Mouse (Mus musculus) heart, embryonic 11.5 days (tissue): Measurements from ENCODE around the gene Grtp1. TPM values are rescaled to one million over a fixed set of nuclear protein-coding genes. Genes with fewer than 3 reads are reported as not detected.
A peak's percentile ranks its signal among the peaks of the same experiment; 100 is the strongest.

ENCODE experiments used
- ATAC-seq: fragments of 200-750 bp; cut with Nextera tagmentation; replicated peaks from 2 replicates; pipeline ENCODE4 v1.8.0; 2017; ENCODE audit warnings: moderate library complexity; ENCODE audit not compliant: insufficient number of reproducible peaks, low FRiP score, low TSS enrichment
- H3K27ac ChIP-seq: fragments of 300-500 bp; sonication (generic); 2 replicates; pipeline ENCODE4 v1.5.1; 2014; ENCODE audit warnings: mild to moderate bottlenecking, low read depth, low read length
- H3K27me3 ChIP-seq: fragments of 300-500 bp; sonication (generic); 2 replicates; pipeline ENCODE4 v1.6.1; 2014; ENCODE audit warnings: mild to moderate bottlenecking, low read length, mixed read lengths; ENCODE audit not compliant: control insufficient read depth, insufficient read depth
- H3K36me3 ChIP-seq: fragments of 300-500 bp; sonication (generic); 2 replicates; pipeline ENCODE4 v1.6.1; 2014; ENCODE audit warnings: mild to moderate bottlenecking, low read length, moderate library complexity, mixed read lengths; ENCODE audit not compliant: control insufficient read depth, insufficient read depth
- H3K4me1 ChIP-seq: fragments of 300-500 bp; sonication (generic); 2 replicates; pipeline ENCODE4 v1.6.1; 2014; ENCODE audit warnings: low read length; ENCODE audit not compliant: control insufficient read depth, insufficient read depth
- H3K4me2 ChIP-seq: fragments of 300-500 bp; sonication (generic); 2 replicates; pipeline ENCODE4 v1.6.1; 2014; ENCODE audit warnings: mild to moderate bottlenecking, moderate library complexity
- H3K4me3 ChIP-seq: fragments of 300-500 bp; sonication (generic); 2 replicates; pipeline ENCODE4 v1.5.1; 2014; ENCODE audit warnings: low read depth, low read length
- H3K9ac ChIP-seq: fragments of 300-500 bp; sonication (generic); 2 replicates; pipeline ENCODE4 v1.6.1; 2014; ENCODE audit warnings: mild to moderate bottlenecking, low read depth, low read length, moderate library complexity
- H3K9me3 ChIP-seq: fragments of 300-500 bp; sonication (generic); replicated peaks from 2 replicates; pipeline ENCODE4 v1.6.1; 2016; ENCODE audit warnings: low read length; ENCODE audit not compliant: control insufficient read depth
- WGBS: fragments of 180-500 bp; shearing (Covaris S2); extraction: QIAGEN DNeasy Blood & Tissue Kit; methylation state at CpG from one replicate; pipeline ENCODE4 v1.1.7; 2014; ENCODE audit not compliant: insufficient replicate concordance; 5-methylcytosine and 5-hydroxymethylcytosine counted together
- polyA plus RNA-seq: library from polyadenylated mRNA; unstranded; fragments of >200 nt; fragmentation: Nextera tagmentation; extraction: Ambion mirVana; gene quantifications from 2 replicates; pipeline ENCODE4 v1.2.1, GENCODE M21; 2014

Grtp1 gene
- polyA plus RNA-seq, 1 experiment from 2014 or later = 28.2 TPM

DNA sequence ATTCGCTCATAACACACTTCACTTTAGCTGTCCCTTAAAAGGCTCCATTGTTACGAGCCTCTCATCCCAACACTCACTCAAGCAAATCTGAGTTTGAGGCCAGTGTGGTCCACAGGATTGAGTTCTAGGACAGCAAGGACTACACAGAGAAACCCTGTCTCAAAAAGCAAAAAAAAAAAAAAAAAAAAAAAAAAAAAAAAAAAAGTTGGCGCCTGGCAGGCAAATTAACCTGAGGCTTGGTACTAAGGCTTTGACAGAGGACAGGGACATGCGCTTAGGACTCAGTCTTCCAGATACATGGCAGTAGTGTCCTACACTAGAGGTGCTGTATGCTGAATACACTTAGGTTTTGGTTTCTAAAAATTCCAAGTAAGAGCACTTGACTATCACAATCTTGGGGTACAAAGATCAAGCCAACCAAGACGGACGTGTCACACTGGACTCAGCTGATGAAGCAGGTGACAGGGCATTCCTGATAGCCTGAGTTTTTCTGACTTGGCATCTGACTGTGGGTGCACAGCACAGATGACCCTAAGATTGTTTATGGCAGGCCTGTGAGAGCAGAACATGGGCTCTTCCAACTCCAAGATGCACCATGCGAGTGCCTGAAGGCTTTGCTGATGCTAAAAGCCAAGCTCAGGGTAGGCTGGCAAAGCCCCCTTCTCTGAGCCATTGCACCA is 23.1 kb downstream of the Grtp1 start:
- Histone ChIP-seq H3K36me3 (peaks cover 28% of the 10 kb centered on the region), H3K4me1 (peaks cover 22% of the 10 kb centered on the region), H3K27ac (no peak overlapping the region), H3K9ac (no peak overlapping the region), H3K9me3 (no peaks in the 10 kb centered on the region), H3K4me3 (no peak overlapping the region), H3K27me3 (no peaks in the 10 kb centered on the region), H3K4me2 (no peak overlapping the region)
- WGBS = 90% methylated on average over 7 of the region's 7 CpGs
- no peak for ATAC-seq

DNA sequence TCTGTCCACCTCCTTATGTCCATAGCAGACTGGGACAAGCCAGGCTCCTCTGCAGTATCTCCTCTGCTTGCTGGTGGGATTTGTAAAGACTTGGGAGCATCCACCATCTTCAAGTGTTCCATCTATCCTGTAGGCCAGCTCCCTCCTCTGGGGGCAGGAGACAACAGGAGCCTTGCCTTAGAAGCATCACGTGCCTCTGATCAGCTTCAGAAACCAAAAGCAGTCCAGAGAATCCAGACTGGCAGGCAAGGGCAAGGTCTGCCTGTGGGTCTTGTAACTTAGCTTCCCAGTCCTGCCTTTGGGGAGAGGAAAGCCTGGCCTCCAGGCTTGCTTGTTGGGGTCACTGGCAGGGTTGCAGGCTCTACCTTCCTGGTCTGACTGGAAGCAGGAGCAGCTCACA is 24.8 kb downstream of the Grtp1 start:
- Histone ChIP-seq H3K27me3 (no peaks in the 10 kb centered on the region), H3K9me3 (no peaks in the 10 kb centered on the region), H3K4me1 (peaks cover 7% of the 10 kb centered on the region; the same call in 1 of the 2 replicates), H3K9ac (no peak overlapping the region), H3K4me3 (no peak overlapping the region), H3K4me2 (no peak overlapping the region), H3K36me3 (peaks cover 30% of the 10 kb centered on the region), H3K27ac (no peak overlapping the region)
- ATAC-seq = no peak
- 100% methylated on average over 1 of the region's 1 CpGs for WGBS

DNA sequence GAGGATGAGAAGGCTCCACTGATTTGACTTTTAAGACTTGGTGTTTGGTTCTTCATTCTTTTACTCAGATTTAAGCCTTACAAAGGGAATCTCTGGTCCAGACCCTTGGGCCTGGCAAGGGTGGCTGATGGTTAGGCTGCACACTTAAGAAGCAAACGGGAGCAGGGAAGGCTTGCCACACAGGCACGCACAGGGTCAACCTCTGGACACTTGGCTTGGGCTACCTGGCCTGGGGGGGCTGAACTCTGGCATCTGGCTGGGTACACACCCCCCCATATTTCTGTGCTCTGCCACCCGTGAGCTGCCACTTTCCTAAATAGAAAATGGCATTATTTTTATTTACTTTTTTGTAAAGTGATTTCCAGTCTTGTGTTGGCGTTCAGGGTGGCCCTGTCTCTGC is 25.6 kb downstream of the Grtp1 start:
- WGBS = 93% methylated on average over 4 of the region's 4 CpGs
- Histone ChIP-seq H3K27ac (no peak overlapping the region), H3K36me3 (peaks cover 30% of the 10 kb centered on the region), H3K9ac (no peak overlapping the region), H3K27me3 (no peaks in the 10 kb centered on the region), H3K9me3 (no peaks in the 10 kb centered on the region), H3K4me3 (no peak overlapping the region), H3K4me2 (no peak overlapping the region), H3K4me1 (peaks cover 8% of the 10 kb centered on the region; the same call in 1 of the 2 replicates)
- ATAC-seq = no peak

DNA sequence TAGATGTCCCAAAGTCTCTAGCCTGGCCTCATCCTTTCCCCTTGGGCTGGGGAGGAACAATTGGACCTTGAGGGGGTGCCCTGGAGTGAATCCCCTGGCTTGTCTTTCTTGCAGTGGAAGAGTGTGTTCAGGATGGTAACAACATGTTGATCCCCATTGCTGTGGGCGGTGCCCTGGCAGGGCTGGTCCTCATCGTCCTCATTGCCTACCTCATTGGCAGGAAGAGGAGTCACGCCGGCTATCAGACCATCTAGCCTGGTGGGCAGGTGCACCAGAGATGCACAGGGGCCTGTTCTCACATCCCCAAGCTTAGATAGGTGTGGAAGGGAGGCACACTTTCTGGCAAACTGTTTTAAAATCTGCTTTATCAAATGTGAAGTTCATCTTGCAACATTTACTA is 26.1 kb downstream of the Grtp1 start:
- Histone ChIP-seq H3K27ac (no peak overlapping the region), H3K36me3 (peaks cover 30% of the 10 kb centered on the region), H3K4me3 (no peak overlapping the region), H3K4me1 (peaks cover 9% of the 10 kb centered on the region; the same call in 1 of the 2 replicates), H3K4me2 (no peak overlapping the region), H3K9me3 (no peaks in the 10 kb centered on the region), H3K9ac (no peak overlapping the region), H3K27me3 (no peaks in the 10 kb centered on the region)
- whole genome bisulfite sequencing = 83% methylated on average over 4 of the region's 4 CpGs
- no peak for ATAC-seq

DNA sequence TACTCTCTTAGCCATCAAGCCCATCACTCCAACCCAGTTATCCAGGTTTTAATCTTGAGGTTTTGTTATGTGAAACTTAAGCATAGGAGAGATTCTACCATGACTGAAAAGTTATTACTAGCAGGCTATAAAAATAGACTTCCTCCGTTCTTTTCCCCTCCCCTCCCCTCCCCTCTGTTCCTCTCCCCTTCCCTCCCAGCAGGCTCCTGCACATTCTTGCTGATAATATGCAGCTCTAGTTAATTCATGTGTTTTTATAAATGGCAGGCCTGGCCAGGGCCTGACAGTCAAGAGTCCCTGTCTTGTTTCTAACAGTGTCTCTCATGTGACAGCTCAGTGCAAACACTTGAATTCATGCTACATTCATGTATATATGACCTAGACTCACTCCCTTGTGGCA is 29.9 kb downstream of the Grtp1 start:
- H3K4me2 ChIP-seq = 0 out of 2 replicates have a peak overlapping the region, but pooled peaks have one; percentile 1
- H3K27me3 ChIP-seq = no peaks in the 10 kb centered on the region
- H3K36me3 ChIP-seq = peaks cover 22% of the 10 kb centered on the region
- peak overlapping the region; percentile 41 for H3K27ac ChIP-seq
- no peak overlapping the region for H3K9ac ChIP-seq
- WGBS = 26% methylated on average over 1 of the region's 1 CpGs
- H3K9me3 ChIP-seq = no peaks in the 10 kb centered on the region
- no peak overlapping the region for H3K4me3 ChIP-seq
- H3K4me1 ChIP-seq = peaks cover 9% of the 10 kb centered on the region; the same call in 1 of the 2 replicates
- ATAC-seq = no peak

DNA sequence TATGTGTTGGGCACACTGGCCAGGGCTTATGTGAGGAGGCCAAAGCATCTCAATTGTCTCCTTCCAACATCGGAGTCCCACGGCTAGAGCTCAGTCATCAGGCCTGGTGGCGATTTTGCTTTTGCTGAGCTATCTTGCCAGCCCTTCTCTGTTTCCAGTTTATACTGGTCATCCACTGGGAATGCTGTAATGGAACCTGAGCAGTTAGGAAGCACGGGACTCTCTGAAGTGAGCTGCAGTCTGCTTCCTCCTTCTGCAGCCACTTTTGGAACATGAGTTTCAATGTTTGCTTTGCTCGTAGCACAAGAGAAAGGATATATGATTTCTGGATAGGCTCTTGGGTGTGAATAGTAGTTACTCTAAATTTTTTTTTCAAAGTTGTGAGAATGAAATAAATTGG is 36.1 kb downstream of the Grtp1 start:
- Histone ChIP-seq H3K27ac (no peak overlapping the region), H3K4me2 (no peak overlapping the region), H3K4me3 (no peak overlapping the region), H3K36me3 (peaks cover 6% of the 10 kb centered on the region; the same call in 1 of the 2 replicates), H3K27me3 (no peaks in the 10 kb centered on the region), H3K9me3 (no peaks in the 10 kb centered on the region), H3K9ac (no peak overlapping the region), H3K4me1 (peaks cover 22% of the 10 kb centered on the region)
- no peak for ATAC-seq
- WGBS = 88% methylated on average over 5 of the region's 5 CpGs

DNA sequence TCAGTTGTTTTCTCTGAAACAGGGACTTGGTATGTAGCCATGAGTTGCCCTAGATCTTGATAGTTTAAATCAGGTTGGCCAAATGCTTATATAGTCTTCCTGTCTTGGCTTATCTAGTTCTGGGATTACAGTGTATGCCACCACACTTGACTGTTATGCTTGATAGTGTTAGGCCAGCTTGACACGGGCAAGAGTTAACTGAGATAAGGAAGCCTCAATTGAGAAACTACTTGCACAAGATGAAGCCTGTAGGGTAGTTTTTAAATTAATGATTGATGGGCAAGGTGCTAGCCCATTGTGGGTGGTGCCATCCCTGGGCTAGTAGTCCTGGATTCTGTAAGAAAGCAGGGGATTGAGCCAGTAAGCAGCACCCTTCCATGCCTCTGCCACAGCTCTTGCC is 36.9 kb downstream of the Grtp1 start:
- no peak overlapping the region for H3K4me2 ChIP-seq
- 50% methylated on average over 1 of the region's 1 CpGs for WGBS

DNA sequence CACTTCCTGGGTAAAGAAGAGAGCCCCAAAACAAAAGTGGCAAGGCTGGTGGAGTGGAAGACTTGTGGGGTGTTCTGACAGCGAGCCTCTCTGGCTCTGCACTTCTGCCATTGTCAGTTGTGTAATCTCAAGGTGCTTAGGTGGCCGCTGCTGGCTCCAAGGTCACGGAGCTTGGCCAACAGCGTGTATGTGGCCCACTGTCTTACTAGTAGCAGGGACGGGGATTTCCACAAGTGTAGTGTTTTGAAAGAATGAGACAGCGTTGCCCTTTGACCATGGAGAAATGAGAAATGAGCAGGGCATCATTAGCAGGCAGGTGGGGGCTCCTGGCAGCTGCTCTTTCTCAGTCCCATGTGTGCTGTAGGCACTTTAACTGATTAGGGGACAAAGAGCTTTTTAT is 38.3 kb downstream of the Grtp1 start:
- Histone ChIP-seq H3K4me3 (no peak overlapping the region), H3K9ac (no peak overlapping the region), H3K4me1 (peaks cover 25% of the 10 kb centered on the region), H3K9me3 (no peaks in the 10 kb centered on the region), H3K27ac (no peak overlapping the region), H3K36me3 (no peaks in the 10 kb centered on the region), H3K27me3 (no peaks in the 10 kb centered on the region), H3K4me2 (no peak overlapping the region)
- WGBS = 87% methylated on average over 6 of the region's 6 CpGs
- no peak for ATAC-seq

More for the DNA sequence above, 36.9 kb downstream of the Grtp1 start:
- Histone ChIP-seq H3K9me3 (no peaks in the 10 kb centered on the region), H3K36me3 (peaks cover 4% of the 10 kb centered on the region; the same call in 1 of the 2 replicates), H3K4me3 (no peak overlapping the region), H3K9ac (no peak overlapping the region), H3K4me1 (peaks cover 22% of the 10 kb centered on the region), H3K27me3 (no peaks in the 10 kb centered on the region), H3K27ac (no peak overlapping the region)
- ATAC-seq = no peak

DNA sequence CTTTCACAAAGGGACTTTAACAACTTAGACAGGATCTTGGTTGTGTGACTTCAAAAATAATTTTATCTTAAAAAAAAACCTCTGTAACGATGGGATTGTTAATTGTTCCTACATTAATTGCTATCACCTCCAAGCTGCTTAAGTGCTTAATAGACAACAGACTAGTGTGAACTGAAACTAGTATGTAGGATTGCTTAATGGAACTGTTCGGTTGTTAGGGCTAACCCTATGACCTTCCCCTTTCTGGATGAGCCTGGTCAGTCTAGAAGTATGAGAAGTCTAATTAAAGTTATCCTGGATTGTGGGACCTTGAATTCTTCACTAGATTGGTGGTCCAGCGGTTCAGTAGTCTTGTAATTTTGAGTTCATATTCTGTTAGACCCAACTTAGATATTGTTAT is 39.7 kb downstream of the Grtp1 start:
- Histone ChIP-seq H3K36me3 (no peaks in the 10 kb centered on the region), H3K9ac (no peak overlapping the region; the same call in 1 of the 2 replicates), H3K4me1 (peaks cover 25% of the 10 kb centered on the region), H3K9me3 (no peaks in the 10 kb centered on the region), H3K4me2 (peak overlapping the region; percentile 93), H3K4me3 (peak overlapping the region; percentile 100; the same call in 1 of the 2 replicates), H3K27ac (no peak overlapping the region), H3K27me3 (no peaks in the 10 kb centered on the region)
- 86% methylated on average over 3 of the region's 3 CpGs for WGBS
- ATAC-seq = no peak
